Mouse (Mus musculus) hindlimb bud, embryonic 11.5 days (tissue): Measurements from ENCODE around the gene Wdr70.

ENCODE experiments used
- DNase-seq: peaks from one replicate; pipeline ENCODE4 v3.0.0-alpha.2; 2012; ENCODE audit warnings: low read depth, low spot score; ENCODE audit errors: extremely low spot score

The Wdr70 gene

GRCm38 (mm10) chr15:8031211-8031610, 67.8 kb downstream of the Wdr70 start:
- no peak for DNase-seq

DNA sequence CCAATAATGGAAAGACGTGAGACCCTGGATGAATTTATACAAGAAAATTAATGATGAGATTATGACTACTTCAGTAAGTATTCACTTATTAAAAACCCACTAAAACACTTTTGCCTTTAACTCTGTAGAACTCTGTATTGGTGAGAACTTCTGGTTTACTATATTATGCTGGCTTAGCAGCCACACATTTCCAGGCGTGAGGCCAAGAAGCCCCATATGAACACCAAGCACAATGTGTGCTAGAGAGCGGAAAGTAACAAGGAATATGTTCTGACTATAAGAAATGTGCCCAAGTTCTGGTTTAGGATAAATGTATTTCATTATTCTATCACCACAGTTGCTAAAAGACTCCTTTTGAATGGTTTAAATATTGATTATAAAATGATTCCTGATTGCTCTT, 68.4 kb downstream of the Wdr70 start:
- no peak for DNase-seq

GRCm38 (mm10) chr15:8027503-8027902, 71.5 kb downstream of the Wdr70 start:
- DNase-seq: no peak

GRCm38 (mm10) chr15:8011418-8011817, 87.6 kb downstream of the Wdr70 start:
- no peak for DNase-seq

DNA sequence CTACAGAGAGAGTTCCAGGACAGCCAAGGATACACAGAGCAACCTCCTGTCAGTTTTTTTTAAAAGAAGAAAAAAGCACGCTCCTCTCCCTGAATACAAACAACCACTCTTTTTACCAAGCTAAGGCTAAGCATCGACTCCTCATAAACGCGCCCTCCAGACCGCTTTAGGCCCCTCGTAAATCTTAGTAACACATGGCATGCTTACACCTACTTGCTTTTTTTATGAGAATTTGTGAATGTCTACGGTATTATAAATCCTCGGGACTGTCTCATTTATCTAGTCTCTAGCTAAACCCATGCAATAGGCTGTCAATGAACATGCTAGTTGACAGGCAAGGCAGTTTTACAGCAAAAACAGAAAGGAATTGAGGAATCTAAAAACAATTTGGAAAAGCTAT, 91.6 kb downstream of the Wdr70 start:
- DNase-seq: no peak

DNA sequence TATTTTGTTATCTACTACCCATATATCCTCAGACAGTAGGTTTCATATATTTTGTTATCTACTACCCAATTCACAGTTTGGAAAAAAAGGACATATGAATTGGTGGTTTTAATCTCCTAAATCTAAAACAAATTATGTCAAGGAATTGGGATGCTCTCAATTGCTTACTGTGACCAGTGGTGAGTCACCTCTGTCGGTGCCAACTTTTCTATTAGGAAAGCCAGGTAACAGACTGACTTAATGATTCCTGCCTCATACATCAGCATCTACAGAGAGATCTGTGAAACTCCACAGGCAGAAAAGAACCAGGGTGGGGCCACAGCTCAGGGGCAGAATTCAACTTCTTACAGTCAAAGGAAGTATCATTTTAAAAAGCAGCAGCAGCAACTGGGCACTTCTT, 93.0 kb downstream of the Wdr70 start:
- DNase-seq: no peak

DNA sequence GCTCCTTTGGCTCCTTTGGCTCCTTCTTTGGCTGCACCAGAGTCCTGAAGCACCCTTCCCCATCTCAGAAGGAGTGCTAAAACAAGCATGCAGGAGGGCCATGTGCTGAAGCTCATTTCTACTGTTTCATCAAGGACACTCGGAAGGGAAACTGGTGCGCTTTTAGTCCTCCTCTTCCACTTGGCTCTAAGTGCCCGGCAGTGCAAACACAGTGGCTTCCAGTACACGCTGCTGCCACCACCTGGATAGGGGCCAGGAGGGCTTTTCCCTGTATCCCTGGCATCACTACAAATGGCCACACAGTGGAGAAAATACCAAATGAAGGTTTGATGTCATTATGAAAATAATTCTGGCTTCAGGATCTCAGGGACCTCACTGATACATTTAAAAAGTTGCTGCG, 93.5 kb downstream of the Wdr70 start:
- DNase-seq: no peak

- DNase-seq: no peak
Observed at GRCm38 (mm10) chr15:8003789-8004188, 95.2 kb downstream of the Wdr70 start.

GRCm38 (mm10) chr15:7998843-7999546, 100.0 kb downstream of the Wdr70 start:
- DNase-seq: no peak

GRCm38 (mm10) chr15:7998095-7998494, 100.9 kb downstream of the Wdr70 start:
- DNase-seq: no peak

DNA sequence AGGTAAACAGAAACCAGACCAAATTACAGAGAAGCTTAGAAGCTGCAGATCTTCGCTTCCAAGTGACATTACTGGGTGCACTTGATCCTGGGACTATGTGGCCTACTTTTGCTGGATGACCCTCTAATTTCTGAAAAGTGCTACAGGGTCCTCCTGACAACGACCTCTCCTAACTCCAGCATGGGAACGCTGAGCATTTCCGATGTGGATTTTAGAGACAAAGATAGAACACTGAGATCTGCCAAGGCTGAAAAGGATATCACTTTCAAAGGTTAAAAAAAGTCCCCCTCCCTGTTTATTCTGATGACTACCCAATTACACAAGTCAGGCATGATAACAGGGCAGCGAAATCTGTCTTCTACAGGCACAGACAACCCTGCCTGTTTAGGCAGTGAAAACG, 105.3 kb downstream of the Wdr70 start:
- no peak for DNase-seq

GRCm38 (mm10) chr15:7990101-7990500, 108.9 kb downstream of the Wdr70 start:
- no peak for DNase-seq

DNA sequence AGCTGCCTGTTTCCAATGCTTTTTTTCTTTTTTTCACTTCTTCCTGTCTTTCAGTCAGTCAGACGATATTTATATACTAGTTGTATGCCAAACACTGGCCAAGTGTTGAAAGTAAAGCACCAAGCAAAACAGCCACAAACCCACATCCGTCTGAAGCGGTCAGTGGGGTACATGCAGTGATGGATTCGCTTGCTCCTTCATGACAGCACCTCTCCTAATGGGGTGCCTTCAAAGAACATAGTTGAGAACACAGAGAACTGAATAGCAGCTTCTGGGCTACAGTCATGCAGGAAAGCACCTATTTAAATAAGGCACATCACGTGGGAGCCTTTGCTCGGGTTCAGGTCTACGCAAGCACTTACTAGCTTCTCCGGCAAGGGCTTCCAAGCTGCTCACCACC, 111.6 kb downstream of the Wdr70 start:
- DNase-seq: no peak

DNA sequence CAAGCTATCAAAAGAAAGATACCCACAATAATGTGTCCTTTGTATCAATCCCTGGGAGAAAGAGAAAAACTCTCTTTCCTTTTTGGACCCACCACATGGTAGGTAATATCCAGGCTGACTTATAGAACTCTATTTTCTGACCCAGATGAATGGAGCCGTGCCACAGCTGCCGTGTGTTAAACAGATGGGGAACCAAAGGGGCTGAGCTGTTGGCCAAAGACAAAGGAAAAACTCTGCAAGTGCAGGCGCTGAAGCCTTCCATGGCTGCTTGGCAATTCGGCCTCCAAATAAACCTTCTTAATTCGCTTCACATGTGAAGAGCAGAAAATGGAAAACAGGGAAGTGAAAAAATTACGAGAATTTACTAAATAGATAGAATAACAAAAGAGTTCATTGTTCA, 112.7 kb downstream of the Wdr70 start:
- DNase-seq: no peak

- no peak for DNase-seq
Observed at GRCm38 (mm10) chr15:7978640-7979039, 120.4 kb downstream of the Wdr70 start.

- no peak for DNase-seq
Observed at GRCm38 (mm10) chr15:7976775-7977174, 122.2 kb downstream of the Wdr70 start.

DNA sequence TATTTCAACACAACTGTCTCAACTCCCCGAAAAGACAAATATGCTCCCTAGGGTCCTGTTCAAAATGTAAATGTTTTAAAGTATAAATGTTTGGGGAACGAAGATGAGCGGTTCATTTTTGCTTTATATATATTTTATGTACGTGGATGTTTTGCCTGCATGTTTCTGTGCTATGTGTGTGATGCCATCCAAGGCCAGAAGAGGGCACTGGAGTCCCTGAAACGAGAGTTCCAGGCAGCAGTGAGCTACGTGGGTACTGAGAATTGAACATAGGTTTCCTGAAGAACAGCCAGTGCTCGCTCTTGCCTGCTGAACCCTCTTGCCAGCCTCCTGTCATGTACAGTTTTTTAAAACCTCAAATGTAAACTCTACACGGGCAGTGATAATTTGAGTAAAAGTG, 124.6 kb downstream of the Wdr70 start:
- DNase-seq: no peak

GRCm38 (mm10) chr15:7972528-7972927, 126.5 kb downstream of the Wdr70 start:
- DNase-seq: no peak

- no peak for DNase-seq
Observed at GRCm38 (mm10) chr15:7962786-7963185, 136.2 kb downstream of the Wdr70 start.

GRCm38 (mm10) chr15:7961489-7961888, 137.5 kb downstream of the Wdr70 start:
- DNase-seq: no peak

DNA sequence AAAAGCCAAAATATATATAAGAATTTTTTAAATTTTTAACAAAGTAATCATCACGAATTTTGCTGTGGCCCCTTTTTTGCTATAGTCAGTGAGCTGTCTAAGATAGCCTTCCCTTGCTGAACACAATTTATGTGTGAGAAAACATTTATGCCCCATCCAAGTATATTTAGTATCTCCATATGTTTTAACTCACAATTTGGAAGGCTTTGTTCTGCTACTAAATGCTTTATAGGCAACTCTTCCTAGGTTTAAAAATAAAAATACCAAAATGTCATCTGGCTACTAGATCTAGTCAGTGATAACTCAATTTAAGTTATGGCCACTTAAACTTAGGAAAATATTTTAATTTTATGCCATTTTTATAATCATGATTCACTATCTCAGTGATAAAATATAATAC, 142.1 kb downstream of the Wdr70 start:
- no peak for DNase-seq

DNA sequence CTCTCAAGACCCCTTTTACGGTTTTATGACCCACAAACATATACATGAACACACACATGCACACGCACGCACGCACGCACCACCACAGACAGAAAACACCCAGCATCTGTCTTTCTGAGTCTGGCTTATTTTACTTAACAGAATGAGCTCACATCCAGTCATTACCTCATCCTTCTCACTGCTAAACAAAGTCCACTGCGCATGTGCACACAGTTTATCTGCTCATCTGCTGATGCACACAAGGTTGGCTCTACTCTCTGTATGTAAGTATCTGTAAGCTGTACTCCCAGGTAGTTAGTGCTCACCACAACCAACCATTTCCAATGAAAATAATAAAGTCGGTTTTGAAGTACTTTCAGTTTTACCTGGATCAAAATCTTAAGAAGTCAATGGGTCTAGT, 148.4 kb downstream of the Wdr70 start:
- DNase-seq: no peak

- no peak for DNase-seq
Observed at GRCm38 (mm10) chr15:7941690-7942089, 157.3 kb downstream of the Wdr70 start.
